Mouse (Mus musculus) liver, postnatal 0 days (tissue): ENCODE measurements around the gene Scn10a.

ENCODE experiments used
- CTCF ChIP-seq: sonication (generic); IDR thresholded peaks from 2 replicates; pipeline ENCODE4 v1.5.1; 2016; ENCODE audit warnings: antibody characterized with exemption, low read depth
- EP300 ChIP-seq: IDR thresholded peaks from 2 replicates; pipeline ENCODE4 v1.6.1; 2016; ENCODE audit warnings: antibody characterized with exemption, low read depth, mild to moderate bottlenecking

- TF ChIP-seq CTCF (no peak), EP300 (no peak)
These were observed 65.4 kb downstream of the Scn10a start for GRCm38 (mm10) chr9:119653758-119654157.
